Mouse (Mus musculus): ENCODE measurements at regions not wholly inside any gene's neighbourhood (a gene's known extent, or its start where the extent isn't known, plus 50 kb on each side); places are given as distances from the start of the nearest gene placed in this dataset.

DNA sequence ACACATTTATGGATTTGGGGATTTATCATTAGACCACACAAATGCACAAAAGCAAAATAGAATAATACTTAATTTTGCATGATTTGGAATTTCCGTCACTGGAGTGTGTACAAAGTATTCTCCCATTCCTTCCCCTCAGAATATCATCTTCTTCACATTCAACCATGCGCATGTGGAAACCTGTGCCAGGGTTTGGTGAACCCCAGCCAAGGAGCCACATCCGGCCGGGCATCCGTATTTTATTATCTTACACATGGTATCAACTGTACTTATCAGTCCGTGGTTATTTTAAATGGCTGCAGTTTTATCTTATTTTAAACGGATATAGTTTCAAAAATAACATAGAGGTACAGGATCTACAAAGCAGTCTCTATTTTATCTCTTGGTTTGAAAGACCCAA is 641.4 kb downstream of the Dok5 start:
- no peak for DNase-seq (ENCODE audit: low spot score in 2 of 2)

DNA sequence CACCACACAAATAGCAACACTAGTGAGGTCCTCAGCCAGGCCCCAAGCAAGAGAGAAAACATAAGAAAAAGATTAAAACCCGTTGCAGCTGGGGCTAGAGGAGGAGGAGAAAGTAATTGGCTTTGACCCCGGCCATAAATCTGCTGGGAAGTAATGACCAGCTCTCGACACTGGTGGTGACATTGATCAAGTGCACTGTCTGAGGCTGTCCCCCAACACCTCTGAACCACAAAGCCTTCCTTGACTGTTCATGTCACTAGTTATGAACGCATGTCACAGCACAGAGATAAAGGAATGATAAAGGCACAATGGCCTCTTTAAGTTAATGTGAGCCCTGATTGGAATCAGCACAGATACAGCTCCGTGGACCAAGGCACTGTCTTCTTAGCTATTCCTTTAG is 640.1 kb downstream of the Dok5 start:
- intact Hi-C loops (cut with DNase I) = no loop called here
- no peak for DNase-seq (ENCODE audit: low spot score in 2 of 2)

More for the DNA sequence above, 641.4 kb downstream of the Dok5 start:
- intact Hi-C loops (cut with DNase I) = no loop called here

DNA sequence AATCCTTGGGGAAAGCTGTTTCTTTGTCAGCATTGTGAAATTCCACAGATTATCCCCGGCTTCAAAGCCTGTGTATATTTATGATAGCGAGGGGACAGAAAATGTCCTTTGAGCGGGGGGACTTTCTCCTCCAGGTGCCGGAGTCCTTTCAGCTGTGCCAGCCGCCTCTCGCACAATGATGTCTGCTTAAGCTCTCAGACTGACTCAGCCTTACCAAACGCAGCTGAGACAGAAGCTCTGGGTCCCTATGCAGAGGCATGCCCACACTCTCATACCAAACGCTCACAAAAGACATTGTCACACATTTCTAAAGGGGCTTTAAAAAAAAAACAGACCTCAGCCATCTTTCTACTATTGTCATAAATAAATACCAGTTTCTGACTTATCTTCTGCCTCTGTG is 633.9 kb downstream of the Dok5 start:
- intact Hi-C loops (cut with DNase I) = no loop called here
- DNase-seq (ENCODE audit: low spot score in 2 of 2) = peak; percentile 3 to 19

DNA sequence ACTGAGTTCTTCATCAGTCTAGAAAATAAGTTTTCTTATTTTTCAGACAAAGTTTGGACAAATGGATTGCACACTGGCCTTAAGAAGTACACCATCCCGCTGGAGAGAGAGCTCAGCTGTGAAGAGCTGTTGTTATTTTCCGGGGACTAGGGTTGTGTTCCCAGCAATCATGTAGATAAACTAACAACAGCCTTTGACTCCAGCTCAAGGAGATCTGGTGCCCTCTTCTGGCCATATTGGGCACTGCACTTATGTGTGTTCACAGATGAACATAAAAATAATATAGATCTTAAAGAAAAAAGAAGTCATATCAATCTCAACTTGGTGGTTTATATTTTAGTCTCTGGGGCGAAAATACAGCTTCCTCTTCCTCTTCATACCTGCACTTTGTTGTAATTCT is 633.0 kb downstream of the Dok5 start:
- intact Hi-C loops (cut with DNase I) = no loop called here
- DNase-seq (ENCODE audit: low spot score in 2 of 2) = no peak

DNA sequence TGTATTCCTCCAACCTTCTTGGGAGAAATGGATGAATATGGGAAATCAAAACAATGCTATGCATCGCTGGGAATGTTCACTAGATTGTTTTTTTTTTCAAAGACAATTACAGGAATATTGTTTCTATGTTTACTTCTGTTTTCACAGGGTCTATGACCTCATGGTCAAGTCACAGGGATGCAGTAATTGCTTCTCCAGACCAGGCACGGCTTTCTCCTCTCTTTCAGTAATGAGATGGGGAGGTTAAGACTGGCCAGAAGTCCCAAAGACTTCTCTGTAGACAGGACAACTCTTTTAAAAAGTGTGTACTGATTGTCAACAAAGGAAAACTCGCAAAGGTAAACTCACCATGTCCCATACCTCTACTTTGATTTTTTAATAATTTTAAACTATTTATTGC is 631.8 kb downstream of the Dok5 start:
- no peak for DNase-seq (ENCODE audit: low spot score in 2 of 2)
- intact Hi-C loops (cut with DNase I) = no loop called here

DNA sequence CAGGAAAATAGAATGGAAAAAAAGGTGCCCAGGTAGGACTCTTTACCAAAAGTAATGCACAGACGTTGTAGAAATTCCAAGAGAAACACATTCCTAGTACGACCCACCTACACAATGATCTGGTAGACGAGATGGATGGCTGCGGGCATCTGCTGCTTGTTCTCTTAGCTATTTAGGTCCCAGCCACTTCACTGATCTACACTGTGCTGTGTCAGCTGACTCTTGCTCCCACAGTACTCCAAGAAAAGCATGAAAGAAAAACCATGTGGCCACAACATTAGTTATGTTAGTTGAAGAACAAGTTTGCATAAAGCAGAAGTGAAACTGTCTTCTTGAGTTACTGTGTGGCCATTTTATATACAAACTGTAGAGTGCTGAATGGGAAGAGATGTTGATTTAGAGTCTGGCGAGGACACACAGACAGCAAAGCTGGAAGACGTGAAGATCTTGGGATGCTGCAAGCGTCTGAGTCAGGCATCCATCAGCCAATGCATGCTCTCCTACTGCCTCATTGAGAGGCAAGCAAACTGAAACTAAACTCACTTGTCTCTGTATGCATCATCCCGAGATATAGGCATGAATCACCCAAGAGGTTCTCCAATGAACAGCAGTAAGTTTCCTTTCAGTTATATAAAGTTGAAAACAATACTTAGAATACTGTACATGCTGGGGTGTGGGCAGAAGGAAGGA is 626.6 kb downstream of the Dok5 start:
- DNase-seq (ENCODE audit: low spot score in 2 of 2) = peak; percentile 18 to 86
- intact Hi-C loops (cut with DNase I) = no loop called here

DNA sequence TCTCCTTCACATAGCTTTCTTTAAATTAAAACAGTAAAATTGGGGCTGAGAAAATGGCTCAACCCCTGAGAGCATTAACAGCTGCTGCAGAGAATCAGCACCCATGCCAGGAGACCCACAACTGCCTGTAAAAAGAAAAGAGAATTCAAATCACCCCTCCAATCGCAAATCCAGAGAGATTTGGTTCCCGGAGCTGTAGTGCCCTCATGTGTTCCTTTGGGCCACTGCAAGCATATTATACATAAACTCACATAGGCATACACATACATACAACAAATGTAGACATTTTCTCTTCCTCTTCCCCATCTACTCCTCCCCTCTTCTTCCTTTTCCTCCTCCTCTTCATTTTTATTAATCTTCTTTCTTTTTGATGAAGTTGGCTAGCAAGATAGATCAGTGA is 616.5 kb downstream of the Dok5 start:
- intact Hi-C loops (cut with DNase I) = no loop called here
- DNase-seq (ENCODE audit: low spot score in 2 of 2) = no peak

DNA sequence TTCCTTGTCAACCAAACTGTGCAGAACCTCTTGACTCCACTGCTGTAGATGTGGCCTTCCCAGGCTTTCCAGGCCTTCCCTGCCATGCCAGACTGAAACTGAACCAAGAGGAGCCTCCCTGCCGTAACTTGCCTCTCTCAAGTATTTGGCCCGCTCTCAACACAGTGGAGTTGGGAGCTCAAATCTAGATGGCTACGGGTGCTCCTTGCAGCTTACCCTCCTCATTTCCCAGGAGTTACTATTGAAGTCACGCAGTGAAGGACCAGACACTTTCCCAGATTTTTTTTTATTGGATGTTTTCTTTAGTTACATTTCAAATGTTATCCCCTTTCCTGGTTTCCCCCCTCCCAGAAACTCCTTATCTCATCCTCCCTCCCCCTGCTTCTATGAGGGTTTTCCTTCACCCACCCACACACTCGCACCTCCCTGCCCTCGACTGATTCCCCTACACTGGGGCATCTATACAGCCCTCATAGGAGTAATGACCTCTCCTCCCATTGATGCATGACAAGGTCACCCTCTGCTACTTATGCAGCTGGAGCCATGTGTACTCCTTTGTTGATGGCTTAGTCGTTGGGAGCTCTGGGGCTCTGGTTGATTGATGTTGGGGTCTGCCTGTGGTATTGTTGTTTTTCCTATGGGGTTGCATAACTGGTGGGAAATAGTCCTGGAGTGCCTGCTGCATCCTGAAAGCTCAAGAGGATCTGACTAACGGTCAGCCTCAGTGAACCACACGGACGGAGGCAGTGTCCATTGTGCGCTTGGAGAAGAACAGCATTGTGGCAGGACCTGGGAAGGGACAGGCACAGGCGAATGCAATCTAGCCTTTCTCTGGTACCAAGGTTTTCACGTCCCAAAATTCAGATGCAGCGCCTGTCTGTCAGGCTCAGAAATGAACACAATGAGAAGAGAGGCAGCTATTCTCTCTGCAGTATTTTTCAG is 602.5 kb downstream of the Dok5 start:
- DNase-seq (ENCODE audit: low spot score in 2 of 2) = no peak
- intact Hi-C loops (cut with DNase I) = no loop called here

DNA sequence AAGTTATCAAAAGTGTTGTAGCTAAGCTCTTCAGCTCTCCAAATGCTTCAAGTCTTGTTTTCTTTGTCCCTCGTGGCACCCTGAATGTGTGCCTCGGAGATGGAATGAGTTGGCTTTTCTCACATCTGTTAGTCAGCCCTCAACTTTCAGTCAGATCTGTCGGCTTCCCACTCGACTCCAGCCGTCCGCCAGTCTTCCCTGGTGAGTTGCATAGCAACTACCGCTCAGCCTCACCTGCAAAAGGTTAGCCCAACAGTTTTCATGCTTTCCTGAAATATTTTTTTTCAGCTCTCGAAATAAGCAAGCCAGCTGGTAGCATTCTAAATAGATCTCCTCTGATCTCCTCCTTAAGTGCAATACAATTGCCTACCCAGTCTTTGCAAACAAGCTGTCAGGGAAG is 601.2 kb downstream of the Dok5 start:
- intact Hi-C loops (cut with DNase I) = no loop called here
- peak; percentile 13 to 76 for DNase-seq (ENCODE audit: low spot score in 2 of 2)

DNA sequence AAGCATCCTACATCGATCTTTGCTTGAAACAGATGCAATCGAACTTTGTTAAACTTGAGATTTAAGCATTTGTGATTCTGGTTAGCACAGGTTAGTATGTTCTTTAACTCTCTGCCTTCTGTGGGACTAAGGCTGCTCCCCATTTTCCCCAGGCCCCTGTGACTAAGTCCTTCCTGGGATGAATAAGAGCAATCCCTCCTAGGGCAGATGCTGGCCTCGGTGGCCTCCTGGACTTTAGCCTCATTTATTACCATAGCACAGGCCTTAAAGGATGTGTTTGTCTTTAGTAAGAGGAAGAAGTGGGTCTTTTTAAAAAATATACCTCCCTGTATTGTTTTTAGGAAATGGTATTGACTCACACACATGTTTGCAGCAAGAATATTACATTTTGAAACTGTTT is 599.9 kb downstream of the Dok5 start:
- no peak for DNase-seq (ENCODE audit: low spot score in 2 of 2)
- intact Hi-C loops (cut with DNase I) = no loop called here

DNA sequence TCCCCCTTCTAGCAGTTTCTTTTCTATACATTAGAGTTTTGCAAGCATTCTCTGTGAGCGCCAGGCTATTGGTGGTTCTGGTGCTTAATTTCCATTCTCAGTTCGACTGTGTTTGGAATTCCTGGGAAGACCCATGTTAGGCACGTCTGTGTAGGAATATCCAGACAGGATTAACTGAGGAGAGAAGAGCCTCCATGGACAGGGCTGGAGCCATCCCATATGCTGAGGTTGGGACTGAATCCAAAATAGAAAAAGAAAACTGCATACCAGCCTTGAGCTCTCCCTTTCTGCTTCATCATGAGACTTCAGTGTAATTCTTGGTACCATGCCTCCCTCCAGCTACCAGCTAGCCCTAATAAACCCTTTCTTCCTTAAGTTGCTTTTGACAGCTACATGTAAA is 595.3 kb downstream of the Dok5 start:
- no peak for DNase-seq (ENCODE audit: low spot score in 2 of 2)
- intact Hi-C loops (cut with DNase I) = no loop called here

DNA sequence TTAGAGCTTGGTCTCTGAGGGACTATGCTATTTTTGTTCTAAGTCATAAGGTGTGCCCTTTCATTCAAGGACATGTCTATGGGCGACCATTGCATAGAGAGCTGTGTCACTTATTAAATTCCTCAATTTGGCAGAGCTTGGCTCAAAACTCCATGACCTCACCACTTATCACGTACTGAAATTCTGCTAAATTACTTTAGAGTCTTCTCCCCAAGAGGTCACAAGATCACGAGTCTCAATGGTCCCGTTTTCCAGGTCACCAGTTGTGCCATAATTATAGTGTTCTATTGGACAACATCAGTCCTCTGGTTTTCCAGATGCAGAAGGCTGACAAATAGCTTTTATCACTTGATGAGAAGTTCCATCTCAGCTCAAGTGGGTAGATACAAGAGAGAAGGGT is 576.9 kb downstream of the Dok5 start:
- DNase-seq (ENCODE audit: low spot score in 2 of 2) = no peak
- intact Hi-C loops (cut with DNase I) = no loop called here

DNA sequence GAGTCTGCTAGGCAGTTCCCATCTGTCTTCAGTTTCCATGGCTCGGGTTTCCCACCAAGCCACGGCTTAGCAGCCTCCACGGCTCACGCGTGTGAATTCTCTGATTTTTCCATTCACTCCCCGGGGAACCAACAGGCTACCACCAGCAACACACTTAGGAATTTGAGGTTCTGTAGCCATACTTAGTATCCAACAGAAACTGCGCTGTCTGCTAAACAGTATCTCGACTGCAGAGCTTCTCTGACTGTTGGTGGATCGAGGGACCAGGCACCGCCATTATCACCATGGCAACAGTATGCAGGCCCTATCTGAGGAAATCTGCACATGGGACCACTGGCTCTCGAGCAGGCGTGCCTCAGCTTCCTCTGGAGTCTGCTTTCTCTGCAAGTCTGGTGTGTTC is 574.4 kb downstream of the Dok5 start:
- intact Hi-C loops (cut with DNase I) = no loop called here
- no peak for DNase-seq (ENCODE audit: low spot score in 2 of 2)

DNA sequence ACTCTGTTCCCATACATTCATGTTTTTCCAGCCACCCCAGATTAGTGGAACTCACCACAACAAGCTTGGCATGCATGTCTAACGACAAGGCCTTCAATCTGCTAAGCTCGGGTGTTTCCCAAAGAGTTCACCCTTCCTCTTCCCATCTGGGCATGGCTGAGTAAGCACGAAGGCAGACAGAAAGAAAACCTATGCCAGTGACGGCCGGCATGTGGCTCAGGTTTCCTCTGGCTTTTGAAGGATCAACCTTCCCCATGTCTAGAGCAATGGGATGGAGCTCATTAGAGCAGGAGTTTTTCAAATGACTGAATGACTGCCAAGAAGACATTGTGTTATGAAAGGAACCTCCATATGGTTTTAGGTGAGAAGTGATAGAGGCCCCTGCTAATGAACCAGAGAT is 566.9 kb downstream of the Dok5 start:
- intact Hi-C loops (cut with DNase I) = no loop called here
- no peak for DNase-seq (ENCODE audit: low spot score in 2 of 2)

DNA sequence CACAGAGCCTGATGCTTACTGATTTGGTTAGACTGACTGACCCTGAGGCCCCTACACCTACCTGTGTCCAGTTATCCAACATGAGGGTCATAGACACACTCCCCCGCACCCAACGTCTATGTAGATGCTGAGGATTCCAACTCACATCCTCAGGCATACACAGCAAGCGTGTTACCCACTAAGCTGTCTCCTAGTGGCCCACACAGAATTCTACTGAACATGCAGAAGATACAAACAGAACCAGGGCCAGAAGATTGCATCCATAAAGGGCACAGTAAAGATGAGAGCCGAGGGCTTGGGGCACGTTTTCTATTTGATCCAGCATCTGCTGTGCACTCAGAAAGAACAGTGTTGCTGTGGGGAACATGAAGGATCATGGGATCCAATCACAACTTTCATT is 564.0 kb downstream of the Dok5 start:
- intact Hi-C loops (cut with DNase I) = no loop called here
- DNase-seq (ENCODE audit: low spot score in 2 of 2) = no peak

DNA sequence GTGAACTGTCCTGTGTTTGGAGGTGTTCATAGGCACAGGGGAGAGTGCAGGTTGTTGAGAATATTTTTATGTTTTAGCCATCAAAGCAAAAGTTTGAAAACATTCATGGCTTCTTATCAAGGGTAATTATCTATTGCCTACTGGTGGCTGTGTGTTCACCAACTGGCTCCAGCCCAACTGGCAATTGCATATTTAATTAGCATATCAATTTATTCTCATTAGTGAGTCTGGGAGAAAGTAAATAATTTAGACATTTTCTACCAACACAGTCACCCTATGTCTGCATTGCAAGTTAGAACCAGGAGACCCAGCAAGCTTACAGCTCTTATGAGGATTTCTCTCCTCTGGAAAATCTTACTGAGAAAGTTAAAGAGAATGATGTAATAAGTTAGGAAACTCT is 561.0 kb downstream of the Dok5 start:
- intact Hi-C loops (cut with DNase I) = no loop called here
- no peak for DNase-seq (ENCODE audit: low spot score in 2 of 2)

DNA sequence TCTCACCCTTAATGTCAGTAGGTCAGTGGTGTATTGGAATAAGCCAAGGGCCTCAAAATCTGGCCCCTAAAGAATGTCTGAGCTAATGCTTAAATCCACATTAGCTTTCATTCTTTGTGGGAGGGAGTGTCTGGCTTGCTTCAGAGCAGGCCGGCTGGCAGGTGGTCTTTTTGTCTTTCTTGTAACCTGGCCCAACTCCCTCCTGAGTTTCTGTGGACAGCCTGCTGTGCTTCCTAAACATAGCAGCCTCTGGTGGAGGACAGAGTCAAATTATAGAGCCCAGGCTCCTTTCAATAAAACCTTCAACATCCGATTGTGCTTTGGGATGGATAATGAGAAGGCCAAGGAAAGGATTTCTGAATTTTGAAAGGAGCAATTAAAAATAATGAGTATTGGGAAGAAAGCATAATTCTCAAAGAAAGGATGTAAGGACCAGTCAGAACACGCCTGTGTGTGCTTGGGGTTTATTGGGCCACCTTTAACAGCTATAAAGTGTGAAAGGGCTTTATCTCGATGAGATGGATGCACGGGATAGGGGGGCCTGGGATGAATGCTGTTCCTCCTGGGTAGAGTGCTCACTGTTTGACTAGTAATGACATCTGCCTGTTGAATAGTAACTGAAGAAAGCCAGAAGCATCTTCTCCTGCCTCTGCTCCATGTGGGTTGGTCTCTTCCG is 554.2 kb downstream of the Dok5 start:
- intact Hi-C loops (cut with DNase I) = no loop called here
- DNase-seq (ENCODE audit: low spot score in 2 of 2) = no peak

DNA sequence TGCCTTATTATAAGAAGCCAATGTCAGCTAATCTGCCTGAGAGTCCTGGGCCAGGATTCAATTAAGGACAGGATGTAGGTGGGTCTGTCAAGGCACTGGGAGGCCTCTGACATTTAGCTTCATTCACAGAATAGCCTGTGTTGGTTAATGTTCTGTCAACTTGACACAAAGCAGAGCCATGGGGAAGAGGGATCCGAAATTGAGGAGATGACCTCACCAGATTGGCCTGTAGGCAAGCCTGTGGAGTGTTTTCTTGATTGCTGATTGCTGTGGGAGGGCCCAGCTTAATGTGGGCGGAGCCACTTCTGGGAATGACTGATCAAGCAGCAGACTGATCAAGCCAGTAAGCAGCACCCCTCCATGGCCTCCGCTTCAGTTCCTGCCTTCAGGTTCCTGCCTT is 548.5 kb downstream of the Dok5 start:
- DNase-seq (ENCODE audit: low spot score in 2 of 2) = no peak
- intact Hi-C loops (cut with DNase I) = no loop called here

DNA sequence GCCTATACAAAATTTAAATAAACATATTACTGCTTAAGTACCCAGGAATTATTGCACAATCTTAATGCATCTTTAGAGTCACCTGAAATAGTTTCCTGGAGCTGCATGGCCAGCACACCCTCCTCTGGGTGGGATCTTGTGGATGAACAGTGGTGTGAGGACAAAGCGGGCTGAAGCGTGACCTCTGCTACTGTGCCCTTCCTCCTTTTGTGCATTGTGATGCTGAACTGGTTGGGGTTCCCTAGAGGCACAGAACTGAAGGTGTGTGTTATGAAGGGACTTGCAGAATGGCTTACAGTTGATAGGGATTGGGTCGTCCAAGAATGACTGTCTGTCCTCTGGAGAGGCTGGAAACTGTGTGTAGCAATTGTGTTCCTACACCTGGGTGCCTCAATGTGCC is 547.7 kb downstream of the Dok5 start:
- DNase-seq (ENCODE audit: low spot score in 2 of 2) = no peak

DNA sequence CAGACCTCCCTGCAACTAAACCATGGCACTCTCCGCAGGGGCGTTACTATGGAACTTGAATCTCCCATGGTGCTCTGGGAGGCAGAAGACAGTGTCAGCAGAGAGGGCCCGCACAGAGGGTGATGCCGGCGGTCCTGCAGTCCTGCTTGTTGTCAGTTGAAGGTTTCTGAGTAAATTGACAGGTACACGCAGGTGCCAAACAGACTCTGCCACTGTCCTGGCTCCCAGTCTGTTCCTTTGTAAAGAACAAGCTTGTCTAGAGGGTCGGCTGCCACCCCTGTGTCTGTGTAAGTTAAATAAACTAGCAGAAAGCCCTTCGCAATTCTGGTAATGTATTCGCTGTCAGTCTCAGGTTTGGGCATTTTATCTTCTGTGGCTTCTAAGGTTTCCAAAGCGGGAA is 521.6 kb downstream of the Dok5 start:
- DNase-seq (ENCODE audit: low spot score in 2 of 2) = no peak
- intact Hi-C loops (cut with DNase I) = no loop called here

More for the DNA sequence above, 547.7 kb downstream of the Dok5 start:
- intact Hi-C loops (cut with DNase I) = no loop called here

DNA sequence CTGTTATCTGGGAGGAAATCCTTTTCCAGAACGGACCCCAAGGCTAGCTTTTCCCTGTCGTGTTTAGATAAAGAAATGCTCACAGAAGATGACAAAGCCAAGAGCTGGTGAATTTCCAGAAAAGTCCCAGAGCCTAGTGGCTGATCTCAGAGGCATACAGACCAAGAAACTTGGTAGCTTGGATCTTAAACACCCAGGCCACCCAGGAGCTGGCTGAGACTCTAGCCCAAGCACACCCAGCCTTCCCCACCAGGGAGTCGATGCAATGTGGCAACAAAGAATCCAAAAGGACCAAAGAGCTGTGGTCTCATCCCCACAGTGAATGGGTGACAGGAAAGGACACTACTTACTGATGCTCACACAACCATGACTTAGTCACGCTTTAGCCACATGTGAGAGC is 513.8 kb downstream of the Dok5 start:
- DNase-seq (ENCODE audit: low spot score in 2 of 2) = no peak
- intact Hi-C loops (cut with DNase I) = no loop called here
